Mouse (Mus musculus): ENCODE results near the gene Gdf1. TPM values are rescaled to one million over a fixed set of nuclear protein-coding genes. Genes with fewer than 3 reads are reported as not detected.

Gdf1 gene
- polyA plus RNA-seq, 2 experiments = 0.16 TPM; not detected in 1

DNA sequence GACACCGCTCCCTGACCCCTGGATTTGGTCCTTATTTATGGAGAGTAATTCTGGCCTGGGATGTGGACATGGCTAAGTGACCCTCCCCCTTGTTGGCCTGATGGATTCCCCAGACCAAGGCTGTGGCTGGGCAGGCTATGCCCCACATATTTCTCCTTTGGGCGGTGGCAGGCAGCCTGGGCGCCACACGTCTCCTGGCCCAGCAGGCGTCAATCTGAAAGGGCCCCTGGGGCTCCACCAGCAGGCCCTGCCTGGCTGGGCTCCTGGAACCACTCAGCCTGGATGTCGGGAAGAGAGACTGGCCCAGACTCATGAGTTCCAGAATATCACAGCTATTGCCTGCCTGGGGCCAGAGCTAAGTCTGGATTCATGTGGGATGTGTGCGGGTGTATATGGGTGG, 40.9 kb downstream of the Gdf1 start:
- Histone ChIP-seq H3K4me1 (replicated peaks; ENCODE audit: control insufficient read depth in 2 of 2, insufficient read depth in 2 of 2, low read length in 1 of 2) (no peaks in the 10 kb centered on the region; a peak in 3 of 4 replicates), H3K27me3 (ENCODE audit: control insufficient read depth, insufficient read depth, low read length) (peaks cover 42% of the 10 kb centered on the region), H3K9ac (replicated peaks) (no peak overlapping the region), H3K4me2 (ENCODE audit: low read depth) (no peak overlapping the region), H3K27ac (no peak overlapping the region), H3K9me3 (ENCODE audit: control insufficient read depth, low read length) (no peaks in the 10 kb centered on the region), H3K36me3 (replicated peaks; ENCODE audit: control insufficient read depth, insufficient read depth, low read depth) (no peaks in the 10 kb centered on the region), H3K4me3 (ENCODE audit: insufficient read depth in 1 of 2, low read depth in 2 of 2, low read length in 2 of 2) (no peak overlapping the region)
- ATAC-seq (ENCODE audit: insufficient read depth) (no peak), DNase-seq (ENCODE audit: low read depth in 3 of 3, low spot score in 3 of 3) (no peak)
- WGBS (ENCODE audit: insufficient replicate concordance) = 77% methylated on average over 7 of the region's 7 CpGs
- TF ChIP-seq CTCF (IDR thresholded peaks at IDR 0.05; ENCODE audit: low read depth) (no peak), EP300 (IDR thresholded peaks at IDR 0.05; ENCODE audit: low read depth) (no peak)

DNA sequence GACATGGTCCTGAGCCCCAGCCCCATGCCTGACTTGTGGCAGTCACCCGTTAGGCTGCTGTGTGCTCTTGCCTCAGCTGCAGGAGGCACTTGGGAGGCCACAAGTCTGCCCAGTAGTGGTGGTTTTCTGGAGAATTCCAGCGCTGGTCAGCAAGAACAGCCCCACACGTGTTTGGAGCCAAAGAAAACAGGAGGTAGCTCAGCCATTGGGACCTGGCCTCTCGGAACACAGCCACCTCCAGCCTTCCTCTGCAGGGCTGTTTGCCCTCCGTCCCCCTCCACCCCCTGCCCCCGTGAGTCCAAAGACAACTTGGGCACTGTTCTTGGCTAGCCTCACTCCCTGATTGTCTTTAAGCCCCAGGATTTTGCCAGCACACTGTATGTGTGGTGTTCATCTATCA, 42.3 kb downstream of the Gdf1 start:
- Histone ChIP-seq H3K4me3 (ENCODE audit: insufficient read depth in 1 of 2, low read depth in 2 of 2, low read length in 2 of 2) (no peak overlapping the region), H3K9ac (replicated peaks) (no peak overlapping the region), H3K27ac (no peak overlapping the region), H3K9me3 (ENCODE audit: control insufficient read depth, low read length) (no peaks in the 10 kb centered on the region), H3K36me3 (replicated peaks; ENCODE audit: control insufficient read depth, insufficient read depth, low read depth) (no peaks in the 10 kb centered on the region), H3K27me3 (ENCODE audit: control insufficient read depth, insufficient read depth, low read length) (peaks cover 56% of the 10 kb centered on the region), H3K4me1 (replicated peaks; ENCODE audit: control insufficient read depth in 2 of 2, insufficient read depth in 2 of 2, low read length in 1 of 2) (no peaks in the 10 kb centered on the region; a peak in 3 of 4 replicates), H3K4me2 (ENCODE audit: low read depth) (no peak overlapping the region)
- ATAC-seq (ENCODE audit: insufficient read depth) (no peak), DNase-seq (ENCODE audit: low read depth in 3 of 3, low spot score in 3 of 3) (no peak)
- 47% methylated on average over 6 of the region's 6 CpGs for WGBS (ENCODE audit: insufficient replicate concordance)
- no peak for TF ChIP-seq CTCF (IDR thresholded peaks at IDR 0.05; ENCODE audit: low read depth)
- no peak for TF ChIP-seq EP300 (IDR thresholded peaks at IDR 0.05; ENCODE audit: low read depth)

DNA sequence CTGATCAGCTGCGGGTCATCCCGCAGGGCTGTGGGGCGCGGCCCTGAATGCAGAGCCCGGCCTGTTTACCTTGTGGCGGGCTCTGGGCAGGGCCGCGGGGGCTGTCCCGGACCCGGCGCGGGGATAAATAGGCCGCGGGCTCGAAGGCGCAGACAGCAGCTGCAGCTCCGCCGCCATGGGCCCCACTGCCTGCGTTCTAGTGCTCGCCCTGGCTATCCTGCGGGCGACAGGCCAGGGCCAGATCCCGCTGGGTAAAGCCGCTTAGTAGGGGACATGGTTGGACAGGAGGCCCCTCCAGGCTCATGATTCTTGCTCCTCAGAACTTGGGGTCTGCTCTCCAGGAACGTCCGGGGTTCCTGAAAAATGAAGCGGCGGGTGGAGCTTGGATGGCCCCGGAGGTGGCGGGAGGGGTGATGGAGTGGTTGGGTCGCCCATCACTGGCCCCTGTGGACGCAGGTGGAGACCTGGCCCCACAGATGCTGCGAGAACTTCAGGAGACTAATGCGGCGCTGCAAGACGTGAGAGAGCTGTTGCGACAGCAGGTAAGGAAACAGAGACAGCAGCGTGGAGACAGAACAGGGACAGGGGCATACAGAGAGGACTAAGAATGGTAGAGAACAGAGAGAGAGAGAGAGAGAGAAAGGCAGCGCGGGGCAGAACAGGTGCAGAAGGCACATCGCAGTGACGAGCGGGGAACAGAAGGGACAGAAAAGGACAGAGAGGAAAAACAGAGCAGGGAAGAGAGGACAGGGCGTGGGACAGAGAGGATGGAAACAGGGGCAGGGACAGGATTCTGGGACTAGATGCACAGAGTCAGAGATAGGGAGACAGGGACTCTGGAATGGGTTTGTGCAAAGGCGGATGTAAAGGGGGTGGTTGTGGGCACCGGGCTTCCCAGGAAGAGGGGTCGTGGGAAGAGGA, 44.0 kb downstream of the Gdf1 start, which contains the start of gene Comp:
Gene Comp, plus strand, starts transcription at position 162 of the 921 bp plus-strand sequence.
- ATAC-seq (ENCODE audit: insufficient read depth) = no peak
- no peak for DNase-seq (ENCODE audit: low read depth in 3 of 3, low spot score in 3 of 3)
- Histone ChIP-seq H3K9me3 (ENCODE audit: control insufficient read depth, low read length) (no peaks in the 10 kb centered on the region), H3K36me3 (replicated peaks; ENCODE audit: control insufficient read depth, insufficient read depth, low read depth) (no peaks in the 10 kb centered on the region), H3K27ac (no peak within 1 kb of the TSS), H3K4me3 (ENCODE audit: insufficient read depth in 1 of 2, low read depth in 2 of 2, low read length in 2 of 2) (peak within 1 kb of the TSS; percentile 16 to 25), H3K4me2 (ENCODE audit: low read depth) (peak within 1 kb of the TSS; percentile 32), H3K9ac (replicated peaks) (no peak within 1 kb of the TSS), H3K4me1 (replicated peaks; ENCODE audit: control insufficient read depth in 2 of 2, insufficient read depth in 2 of 2, low read length in 1 of 2) (no peaks in the 10 kb centered on the region; a peak in 3 of 4 replicates), H3K27me3 (ENCODE audit: control insufficient read depth, insufficient read depth, low read length) (peaks cover 73% of the 10 kb centered on the region)
- no peak for TF ChIP-seq CTCF (IDR thresholded peaks at IDR 0.05; ENCODE audit: low read depth)
- no peak for TF ChIP-seq EP300 (IDR thresholded peaks at IDR 0.05; ENCODE audit: low read depth)
- 5% methylated on average over 47 of the region's 47 CpGs for WGBS (ENCODE audit: insufficient replicate concordance)

DNA sequence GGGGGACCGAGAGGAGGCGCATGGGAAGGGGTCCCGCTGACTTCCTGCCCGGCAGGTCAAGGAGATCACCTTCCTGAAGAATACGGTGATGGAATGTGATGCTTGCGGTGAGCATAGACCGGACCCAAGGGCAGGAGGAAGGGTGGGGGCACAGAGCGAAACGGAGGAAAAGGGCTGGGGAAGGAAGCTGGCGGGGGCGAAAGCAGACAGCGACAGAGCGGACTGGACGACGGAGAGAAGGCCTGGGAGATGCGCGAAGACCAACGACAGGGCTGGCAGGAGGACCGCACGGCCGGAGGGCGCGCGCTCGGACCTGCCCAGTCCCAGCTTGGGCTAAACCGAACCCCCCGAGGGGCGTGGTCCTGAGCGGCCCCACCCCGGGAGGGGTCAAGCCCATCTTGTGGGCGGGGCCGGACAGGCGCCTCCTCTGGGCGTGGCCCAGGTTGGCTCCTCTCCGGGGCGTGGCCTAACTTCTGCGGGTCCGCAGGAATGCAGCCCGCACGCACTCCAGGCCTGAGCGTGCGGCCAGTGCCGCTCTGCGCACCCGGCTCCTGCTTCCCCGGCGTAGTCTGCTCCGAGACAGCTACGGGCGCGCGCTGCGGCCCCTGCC, 44.8 kb downstream of the Gdf1 start:
- no peaks in the 10 kb centered on the region; a peak in 3 of 4 replicates for H3K4me1 ChIP-seq (replicated peaks; ENCODE audit: control insufficient read depth in 2 of 2, insufficient read depth in 2 of 2, low read length in 1 of 2)
- WGBS (ENCODE audit: insufficient replicate concordance) = under 1% methylated on average over 51 of the region's 53 CpGs
- peak overlapping the region; percentile 16 to 25 for H3K4me3 ChIP-seq (ENCODE audit: insufficient read depth in 1 of 2, low read depth in 2 of 2, low read length in 2 of 2)
- TF ChIP-seq CTCF (IDR thresholded peaks at IDR 0.05; ENCODE audit: low read depth) = no peak
- TF ChIP-seq EP300 (IDR thresholded peaks at IDR 0.05; ENCODE audit: low read depth) = no peak
- no peaks in the 10 kb centered on the region for H3K36me3 ChIP-seq (replicated peaks; ENCODE audit: control insufficient read depth, insufficient read depth, low read depth)
- H3K9ac ChIP-seq (replicated peaks) = no peak overlapping the region
- DNase-seq (ENCODE audit: low read depth in 3 of 3, low spot score in 3 of 3) (peak; percentile 49 to 59 (median 53)), ATAC-seq (ENCODE audit: insufficient read depth) (peak; percentile 64)
- peak overlapping the region; percentile 32 for H3K4me2 ChIP-seq (ENCODE audit: low read depth)
- peaks cover 73% of the 10 kb centered on the region for H3K27me3 ChIP-seq (ENCODE audit: control insufficient read depth, insufficient read depth, low read length)
- H3K27ac ChIP-seq = no peak overlapping the region
- H3K9me3 ChIP-seq (ENCODE audit: control insufficient read depth, low read length) = no peaks in the 10 kb centered on the region
